Mouse (Mus musculus): Measurements from ENCODE around the gene Skida1. TPM values are rescaled to one million over a fixed set of nuclear protein-coding genes. Genes with fewer than 3 reads are reported as not detected.
A peak's percentile ranks its signal among the peaks of the same experiment; 100 is the strongest.

Skida1 gene
- total RNA-seq, 2 experiments from 2014 or later, result 4.8 to 5.7 TPM

- DNase-seq, result peak; percentile 96 to 97
- intact Hi-C loops (cut with DNase I), result loop anchor here (1.0 kb wide), 1 partner anchor 9 kb away; no protein-coding TSS in a partner anchor
Measured at GRCm38 (mm10) chr2:18056786-18057255, 8.0 kb upstream of the Skida1 start.

- intact Hi-C loops (cut with DNase I), result loop anchor here (1.0 kb wide), 2 partner anchors 8 to 27 kb away; no protein-coding TSS in a partner anchor
- peak; percentile 96 to 97 for DNase-seq
Measured at GRCm38 (mm10) chr2:18055929-18056785, 7.3 kb upstream of the Skida1 start.

- intact Hi-C loops (cut with DNase I), result loop anchor here (1.0 kb wide), 1 partner anchor 26 kb away; no protein-coding TSS in a partner anchor
Measured at GRCm38 (mm10) chr2:18055016-18055928, 6.4 kb upstream of the Skida1 start, which contains the start of gene Mllt10. Gene Mllt10, plus strand, starts transcription at chr2:18055237.

GRCm38 (mm10) chr2:18053951-18054530, 5.2 kb upstream of the Skida1 start:
- intact Hi-C loops (cut with DNase I), result no loop called here
- DNase-seq, result peak; percentile 85

More at GRCm38 (mm10) chr2:18055016-18055928, 6.4 kb upstream of the Skida1 start, which contains the start of gene Mllt10:
- DNase-seq, result peak; percentile 57 to 61

GRCm38 (mm10) chr2:18053243-18053950, 4.5 kb upstream of the Skida1 start:
- no peak for DNase-seq
- intact Hi-C loops (cut with DNase I), result no loop called here

DNA sequence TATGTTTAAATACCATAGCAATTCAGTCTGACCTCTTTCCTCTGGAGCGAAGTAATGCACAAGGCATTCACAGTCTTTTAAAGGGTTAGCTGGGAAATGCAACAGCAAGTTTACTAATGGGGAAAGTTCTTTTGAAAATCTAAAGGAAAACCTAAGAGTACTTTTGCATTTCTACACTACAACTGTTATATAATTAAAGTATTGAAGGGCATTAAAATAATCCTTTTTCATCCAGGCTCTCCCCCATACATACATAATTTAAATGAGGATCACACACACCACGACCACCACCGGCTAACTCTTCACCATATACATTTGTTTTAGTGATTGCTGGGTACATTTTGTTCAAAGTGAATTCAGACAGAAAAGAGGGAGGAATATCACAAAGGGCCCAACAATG, 3.7 kb upstream of the Skida1 start:
- intact Hi-C loops (cut with DNase I), result no loop called here
- no peak for DNase-seq

- intact Hi-C loops (cut with DNase I), result no loop called here
- DNase-seq, result no peak
Measured at GRCm38 (mm10) chr2:18051831-18052170, 3.0 kb upstream of the Skida1 start.

- intact Hi-C loops (cut with DNase I), result no loop called here
- peak in 1 of 2 experiments; percentile 24 for DNase-seq
Measured at GRCm38 (mm10) chr2:18051026-18051830, 2.4 kb upstream of the Skida1 start.

- peak; percentile 61 to 63 for DNase-seq
- intact Hi-C loops (cut with DNase I), result no loop called here
Measured at GRCm38 (mm10) chr2:18050541-18050985, 1.7 kb upstream of the Skida1 start.

DNA sequence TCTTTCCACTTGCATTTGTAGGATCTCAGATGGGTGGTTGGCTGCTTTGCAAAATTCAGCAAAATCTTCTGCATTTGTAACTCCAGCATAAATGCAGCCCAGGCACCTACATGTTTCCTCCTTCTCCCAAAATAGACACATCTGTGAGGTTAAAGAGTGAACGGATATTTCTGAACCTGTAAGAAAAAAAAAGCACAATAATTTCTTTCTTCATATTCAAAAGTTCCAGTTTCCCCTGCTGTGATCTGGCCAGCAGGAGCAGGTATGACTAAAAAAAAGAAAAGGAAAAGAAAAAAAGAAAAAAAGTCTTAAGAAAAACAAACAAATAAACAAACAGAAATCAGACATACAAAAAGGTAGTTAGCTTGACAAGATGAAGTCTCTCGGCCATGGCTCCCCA, 1.2 kb upstream of the Skida1 start:
- intact Hi-C loops (cut with DNase I), result no loop called here

GRCm38 (mm10) chr2:18049279-18049821, 499 bp upstream of the Skida1 start:
- DNase-seq, result peak; percentile 59 to 61
- intact Hi-C loops (cut with DNase I), result loop anchor here (5.0 kb wide), 2 partner anchors 628 to 718 kb away; partner anchors contain the start of gene Bmi1

More for the DNA sequence above, 1.2 kb upstream of the Skida1 start:
- DNase-seq, result no peak

DNA sequence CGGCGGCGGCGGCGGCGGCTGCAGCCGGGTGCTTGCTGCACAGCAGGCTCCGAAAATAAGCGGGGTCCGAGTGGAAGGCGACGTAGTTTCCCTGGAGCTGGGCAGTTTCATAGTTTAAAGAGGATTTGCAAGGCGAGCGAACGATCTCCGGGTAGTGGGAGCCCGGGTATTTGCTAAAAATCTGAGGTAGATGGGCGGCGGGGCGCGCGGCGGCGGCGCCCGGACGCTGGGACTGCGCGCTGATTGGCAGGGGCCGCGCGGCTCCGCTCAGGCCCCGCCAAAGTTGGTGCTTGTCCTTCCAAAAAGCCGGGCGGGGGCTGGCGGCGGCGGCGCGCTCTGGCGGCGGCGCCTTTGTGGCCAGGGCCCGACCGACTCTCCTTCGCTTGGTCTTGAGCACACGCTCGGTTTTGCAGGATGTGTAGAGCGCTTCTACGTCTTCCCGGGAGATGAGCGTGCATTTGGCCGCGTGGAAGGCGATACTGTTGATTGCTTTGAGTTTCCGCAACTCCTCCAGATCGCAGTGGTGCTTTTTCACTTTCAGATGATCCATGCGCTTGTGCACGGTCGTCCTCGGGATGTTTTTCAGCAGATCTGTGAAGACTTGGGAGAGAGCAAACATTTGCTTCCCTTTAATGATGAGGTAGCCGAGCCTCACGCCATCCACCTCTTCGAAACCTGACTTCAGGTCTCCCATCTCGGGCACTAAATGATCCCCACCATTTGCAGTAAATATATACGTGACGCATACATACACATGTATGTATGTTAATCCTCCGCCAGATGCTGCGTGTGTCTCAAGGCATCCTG, 1.0 kb downstream of the Skida1 start:
- DNase-seq, result peak; percentile 84 to 86
- intact Hi-C loops (cut with DNase I), result loop anchor here (1.0 to 5.0 kb wide), 5 partner anchors 8 to 719 kb away; partner anchors contain the start of gene Bmi1

DNA sequence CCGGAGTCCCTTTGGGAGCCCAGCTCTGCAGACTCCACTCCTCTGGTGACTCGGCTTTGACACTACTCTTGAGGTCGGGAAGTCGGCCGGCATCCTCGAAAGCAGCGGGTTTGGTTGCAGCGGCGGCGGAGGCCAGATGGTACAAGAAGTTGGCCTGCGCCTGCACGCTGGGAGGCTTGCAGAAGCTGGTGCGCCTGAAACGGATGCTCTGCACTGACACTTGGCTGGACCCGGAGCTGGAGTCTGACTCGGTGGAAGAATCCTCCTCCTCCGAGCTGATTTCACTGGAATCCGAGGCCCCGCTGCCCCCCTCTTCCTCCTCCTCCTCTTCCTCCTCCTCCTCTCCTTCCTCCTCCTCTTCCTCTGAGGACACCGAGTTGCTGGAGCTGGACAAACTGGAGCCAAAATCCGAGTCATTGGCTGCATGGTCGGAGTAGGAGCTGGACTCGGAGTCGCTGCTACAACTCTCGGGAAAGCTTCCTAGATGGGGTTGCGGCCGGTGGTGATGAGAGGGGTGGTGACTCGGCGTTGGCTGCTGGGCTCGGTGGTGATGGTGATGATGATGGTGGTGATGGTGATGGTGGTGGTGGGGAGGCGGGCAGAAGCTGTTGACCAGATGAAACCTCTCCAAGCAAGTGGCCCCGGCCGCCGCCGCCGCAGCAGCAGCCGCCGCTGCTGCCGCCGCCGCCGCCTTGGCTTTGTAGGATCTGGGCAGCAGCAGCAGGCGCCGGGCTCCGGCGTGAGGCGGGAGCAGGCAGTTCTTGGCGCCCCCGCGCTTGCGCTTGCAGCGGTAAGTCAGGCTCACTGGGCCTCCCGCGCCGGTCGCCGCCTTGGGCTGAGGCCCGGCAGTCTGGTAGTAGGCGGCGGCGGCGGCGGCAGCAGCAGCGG, 1.8 kb downstream of the Skida1 start:
- DNase-seq, result peak; percentile 79 to 81
- intact Hi-C loops (cut with DNase I), result loop anchor here (1.0 to 5.0 kb wide), 4 partner anchors 16 to 720 kb away; partner anchors contain the start of gene Bmi1

DNA sequence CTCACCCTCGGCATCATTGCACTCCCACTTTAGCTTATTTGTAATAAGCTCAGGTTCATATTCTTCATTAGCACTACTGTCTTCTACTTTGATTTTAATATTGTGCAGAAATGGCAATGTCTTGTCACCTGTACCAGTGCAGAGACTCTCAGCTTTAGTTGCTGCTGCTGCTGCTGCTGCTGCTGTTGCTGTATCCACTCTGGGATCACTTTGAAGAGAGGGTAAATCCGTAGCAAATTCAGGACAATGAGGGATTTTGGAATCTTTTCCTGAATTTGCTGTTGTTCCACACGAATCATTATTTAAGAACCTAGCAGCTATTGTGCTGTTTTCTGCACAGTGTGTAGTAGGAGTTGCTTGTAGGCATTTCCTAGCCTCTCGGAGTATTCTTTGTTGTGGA, 2.7 kb downstream of the Skida1 start:
- intact Hi-C loops (cut with DNase I), result loop anchor here (2.0 to 5.0 kb wide), 3 partner anchors 17 to 721 kb away; partner anchors contain the start of gene Bmi1
- no peak for DNase-seq

DNA sequence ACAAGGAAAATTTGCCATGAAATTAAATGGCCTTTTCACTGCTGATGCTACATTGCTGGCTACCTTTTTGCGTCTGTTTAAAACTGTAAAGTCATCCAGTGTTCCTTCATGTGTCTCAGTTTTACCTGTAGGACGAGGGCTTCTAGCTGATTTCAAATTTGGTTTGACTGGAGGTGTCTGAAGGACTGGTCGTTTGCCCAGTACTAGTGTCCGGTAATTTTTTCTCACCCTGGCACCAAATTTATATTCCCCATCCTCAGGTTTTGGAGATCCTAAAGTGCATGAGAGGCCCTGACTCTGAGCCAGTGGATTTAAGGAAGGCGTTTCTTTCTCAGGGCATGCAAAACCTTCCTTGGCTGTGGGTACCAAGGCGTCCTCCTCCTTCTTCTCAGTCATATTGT, 3.1 kb downstream of the Skida1 start:
- no peak for DNase-seq
- intact Hi-C loops (cut with DNase I), result loop anchor here (2.0 to 5.0 kb wide), 3 partner anchors 17 to 722 kb away; partner anchors contain the start of gene Bmi1

GRCm38 (mm10) chr2:18045143-18045780, 3.6 kb downstream of the Skida1 start:
- DNase-seq, result no peak
- intact Hi-C loops (cut with DNase I), result loop anchor here (5.0 kb wide), 2 partner anchors 632 to 722 kb away; partner anchors contain the start of gene Bmi1
